In genomic region chr11:70562287-70562994, GRCm38 (mm10) we compare ENCODE assay signal across 8 mouse cellular contexts. TPM values are rescaled to one million over a fixed set of nuclear protein-coding genes. Genes with fewer than 3 reads are reported as not detected.
A peak's percentile ranks its signal among the peaks of the same experiment; 100 is the strongest.
DNase-seq lines count a peak whose midpoint lies in the region; ATAC-seq and TF ChIP-seq lines count a peak whose summit lies in the region.

Gene Mink1 (plus strand): TSS chr11:70562881.

- H3K4me1 ChIP-seq in cortical plate, adult 2 months (ENCODE audit: control insufficient read depth, insufficient read depth, low read length), result peaks cover 10% of the 10 kb centered on the region
- H3K4me1 ChIP-seq in hindbrain, postnatal 0 days (ENCODE audit: insufficient read depth, low read length), result peaks cover 13% of the 10 kb centered on the region

- no peaks in the 10 kb centered on the region for H3K27me3 ChIP-seq in hindbrain, postnatal 0 days (ENCODE audit: insufficient read depth, low read length)

- H3K9ac ChIP-seq in hindbrain, postnatal 0 days (replicated peaks; ENCODE audit: low read length), result peak within 1 kb of the TSS; percentile 96

- TF ChIP-seq POLR2A in cortical plate, adult 2 months (IDR thresholded peaks at IDR 0.05; ENCODE audit: extremely low read depth, insufficient read depth, low read length), result peak; percentile 82

- peak within 1 kb of the TSS; percentile 98 for H3K27ac ChIP-seq in cortical plate, adult 2 months (ENCODE audit: insufficient read depth, low read length)
- H3K27ac ChIP-seq in hindbrain, postnatal 0 days, result peak within 1 kb of the TSS; percentile 86

- DNase-seq in gastrocnemius, adult 8-10 months (ENCODE audit: low spot score in 2 of 2), result peak; percentile 80 to 84
- DNase-seq in hindbrain, postnatal 0 days (ENCODE audit: low spot score), result peak; percentile 96
- peak; percentile 82 to 90 for DNase-seq in left cerebral cortex, adult 18-20 months (ENCODE audit: low spot score in 2 of 2)
- peak; percentile 91 to 95 for DNase-seq in lung, postnatal 4 days
- peak; percentile 86 for DNase-seq in retina, postnatal 7 days (ENCODE audit: low read depth, low spot score)
- DNase-seq in urinary bladder, adult 18-20 months (ENCODE audit: low spot score in 2 of 2), result peak; percentile 78 to 83

- H3K9me3 ChIP-seq in hindbrain, postnatal 0 days (ENCODE audit: low read length), result no peaks in the 10 kb centered on the region

- peak; percentile 78 for ATAC-seq in activated CD4-positive, CD25-positive, alpha-beta regulatory T cell, adult 4 months
- ATAC-seq in hindbrain, postnatal 0 days, result peak; percentile 97

- H3K36me3 ChIP-seq in hindbrain, postnatal 0 days (ENCODE audit: insufficient read depth, low read length), result no peaks in the 10 kb centered on the region

- peak within 1 kb of the TSS; percentile 86 for H3K4me3 ChIP-seq in cortical plate, adult 2 months (ENCODE audit: insufficient read depth, low read length)
- H3K4me3 ChIP-seq in hindbrain, postnatal 0 days (ENCODE audit: low read length), result peak within 1 kb of the TSS; percentile 91

- H3K4me2 ChIP-seq in hindbrain, postnatal 0 days (ENCODE audit: low read depth, low read length), result peak within 1 kb of the TSS; percentile 92

- WGBS in hindbrain, postnatal 0 days, result 2% methylated on average over 53 of the region's 57 CpGs

- no peak for TF ChIP-seq CTCF in cortical plate, adult 2 months (IDR thresholded peaks at IDR 0.05; ENCODE audit: extremely low read depth, insufficient read depth, low read length)
- no peak for TF ChIP-seq CTCF in hindbrain, postnatal 0 days (IDR thresholded peaks at IDR 0.05; ENCODE audit: low read depth)

RNA-seq across cellular contexts. Expression of gene Mink1, which starts in this region (rescaled TPM):
- polyA plus RNA-seq in activated CD4-positive, CD25-positive, alpha-beta regulatory T cell, adult 4 months (2017; shearing (Covaris generic)), result 1 to 10 TPM; 6.7 to 8.8 TPM
- polyA plus RNA-seq in cortical plate, adult 2 months (2012; rRNA removed), result 318 and 325 TPM in 2 replicates
- total RNA-seq in gastrocnemius, adult 8-10 months (2022), result 10 to 100 TPM; 32.5 to 38.7 (median 33.7) TPM
- 56.6 and 73.3 TPM in 2 replicates for total RNA-seq in hindbrain, postnatal 0 days (2014; rRNA removed)
- polyA plus RNA-seq in hindbrain, postnatal 0 days (2015; fragmentation: Nextera tagmentation; extraction: Ambion mirVana), result 13.6 and 15.2 TPM in 2 replicates
- 100 to 1,000 TPM; 396 to 435 TPM for total RNA-seq in left cerebral cortex, adult 18-20 months (2021)

Comparison
In these comparisons a context has a peak if more than half of its experiments do, and no peak if none do; other contexts are left out.
1. Peak in every context shown above with its lines: DNase-seq, ATAC-seq, H3K4me3 ChIP-seq and H3K27ac ChIP-seq.
2. RNA of gene Mink1 (polyA plus RNA-seq): 318 to 325 TPM in cortical plate, adult 2 months; 13.6 to 15.2 TPM in hindbrain, postnatal 0 days and 6.7 to 8.8 TPM in activated CD4-positive, CD25-positive, alpha-beta regulatory T cell, adult 4 months; every median in the first group is over 10 times any median in the second.